Mouse (Mus musculus) frontal cortex, adult (tissue): Measurements from ENCODE around the gene Adora3.
"Not testable (repeated sequence)": the region's sequence is repeated elsewhere in the genome, so short reads cannot be mapped to it uniquely, and the experiment has no call there.

Source experiments
- ATAC-seq: cut with Nextera tagmentation; 2 replicates; pipeline ENCODE4 v1.9.2; 2017; ENCODE audit warnings: mild to moderate bottlenecking, moderate library complexity, mixed read lengths; ENCODE audit not compliant: low TSS enrichment

The Adora3 gene

GRCm38 (mm10) chr3:105901468-105901867 lies 30.8 kb downstream of the Adora3 start:
- ATAC-seq: no peak

- no peak for ATAC-seq
These were observed 33.6 kb downstream of the Adora3 start for GRCm38 (mm10) chr3:105904213-105904612.

- ATAC-seq: no peak
These were observed 34.1 kb downstream of the Adora3 start for GRCm38 (mm10) chr3:105904721-105905120.

- no peak for ATAC-seq
These were observed 37.4 kb downstream of the Adora3 start for GRCm38 (mm10) chr3:105907956-105908655.

- no peak for ATAC-seq
These were observed 38.3 kb downstream of the Adora3 start for GRCm38 (mm10) chr3:105908976-105909375.

- no peak for ATAC-seq
These were observed 40.0 kb downstream of the Adora3 start for GRCm38 (mm10) chr3:105910519-105911190.

- no peak for ATAC-seq
These were observed 41.6 kb downstream of the Adora3 start for GRCm38 (mm10) chr3:105912097-105912880.

- peak; percentile 44; the same call in 1 of the 2 replicates for ATAC-seq
These were observed 43.4 kb downstream of the Adora3 start for GRCm38 (mm10) chr3:105913839-105914681.

GRCm38 (mm10) chr3:105915281-105915680 lies 44.6 kb downstream of the Adora3 start:
- no peak for ATAC-seq

- ATAC-seq: not testable (repeated sequence)
These were observed 45.8 kb downstream of the Adora3 start for GRCm38 (mm10) chr3:105916455-105916854.

- no peak for ATAC-seq
These were observed 47.1 kb downstream of the Adora3 start for GRCm38 (mm10) chr3:105917656-105918354.

- no peak for ATAC-seq
These were observed 47.7 kb downstream of the Adora3 start for GRCm38 (mm10) chr3:105918355-105918745.

GRCm38 (mm10) chr3:105920743-105921142 lies 50.1 kb downstream of the Adora3 start:
- not testable (repeated sequence) for ATAC-seq

- ATAC-seq: no peak
These were observed 51.3 kb downstream of the Adora3 start for GRCm38 (mm10) chr3:105921959-105922358.

- ATAC-seq: no peak
These were observed 54.0 kb downstream of the Adora3 start for GRCm38 (mm10) chr3:105924616-105925015.

- no peak for ATAC-seq
These were observed 57.0 kb downstream of the Adora3 start for GRCm38 (mm10) chr3:105927561-105928194.

- ATAC-seq: no peak
These were observed 57.5 kb downstream of the Adora3 start for GRCm38 (mm10) chr3:105928195-105928569.

GRCm38 (mm10) chr3:105928781-105929180 lies 58.1 kb downstream of the Adora3 start:
- no peak for ATAC-seq

GRCm38 (mm10) chr3:105929821-105930220 lies 59.2 kb downstream of the Adora3 start:
- ATAC-seq: no peak

GRCm38 (mm10) chr3:105931095-105931494 lies 60.4 kb downstream of the Adora3 start:
- no peak for ATAC-seq
